Mouse (Mus musculus): ENCODE measurements around the gene Ckm. TPM values are rescaled to one million over a fixed set of nuclear protein-coding genes. Genes with fewer than 3 reads are reported as not detected.

Gene Ckm
- polyA plus RNA-seq, 1 experiment from 2014 or later, result 284 TPM

DNA sequence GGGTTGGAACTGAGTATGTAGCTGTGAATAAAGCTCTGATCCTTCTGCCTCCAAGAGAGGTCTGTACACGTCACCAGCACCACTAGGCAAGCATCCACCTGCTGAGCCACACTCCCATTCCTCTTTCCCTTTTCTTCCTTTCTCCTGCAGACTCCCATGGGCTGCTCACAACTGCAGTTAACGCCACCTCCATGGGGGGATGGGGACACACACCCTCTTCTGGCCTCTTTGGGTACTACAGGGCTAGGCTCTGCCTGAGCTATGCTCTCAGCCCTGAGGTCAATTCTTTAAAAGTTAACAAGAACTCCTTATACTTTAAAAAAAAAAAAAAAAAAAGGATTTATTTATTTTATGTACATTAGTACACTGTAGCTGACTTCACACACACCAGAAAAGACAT, 27.9 kb downstream of the Ckm start:
- Histone ChIP-seq H3K27me3 (replicated peaks) (no peaks in the 10 kb centered on the region), H3K4me2 (no peak overlapping the region)
- WGBS, result 98% methylated on average over 2 of the region's 2 CpGs

DNA sequence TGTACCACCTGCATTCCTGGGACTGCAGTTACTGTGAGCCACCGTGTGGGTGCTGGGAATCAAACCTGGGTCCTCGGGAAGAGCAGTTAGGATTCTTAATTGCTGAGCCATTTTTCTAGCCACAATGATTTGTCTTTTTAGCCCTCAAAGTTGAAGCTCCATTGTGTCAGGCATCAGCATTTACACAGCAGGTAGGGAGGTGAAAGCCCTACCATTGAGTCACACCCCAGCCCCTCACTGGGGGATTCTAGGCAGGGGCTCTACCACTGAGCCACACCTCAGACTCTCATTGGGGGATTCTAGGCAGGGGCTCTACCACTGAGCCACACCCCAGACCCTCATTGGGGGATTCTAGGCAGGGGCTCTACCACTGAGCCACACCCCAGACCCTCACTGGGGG, 31.7 kb downstream of the Ckm start:
- H3K27me3 ChIP-seq (replicated peaks), result no peaks in the 10 kb centered on the region
- no peak for ATAC-seq (ENCODE audit: extremely low read depth, insufficient number of reproducible peaks, low FRiP score, low TSS enrichment)
- peaks cover 4% of the 10 kb centered on the region; the same call in 1 of the 2 replicates for H3K9me3 ChIP-seq
- no peak overlapping the region for H3K27ac ChIP-seq (replicated peaks)
- peaks cover 99% of the 10 kb centered on the region for H3K36me3 ChIP-seq
- H3K4me3 ChIP-seq, result no peak overlapping the region
- H3K9ac ChIP-seq, result no peak overlapping the region
- peaks cover under 1% of the 10 kb centered on the region; the same call in 1 of the 2 replicates for H3K4me1 ChIP-seq
- WGBS, result 90% methylated on average over 2 of the region's 2 CpGs
- no peak overlapping the region for H3K4me2 ChIP-seq

More for the DNA sequence above, 27.9 kb downstream of the Ckm start:
- Histone ChIP-seq H3K27ac (replicated peaks) (no peak overlapping the region), H3K4me1 (no peaks in the 10 kb centered on the region), H3K4me3 (no peak overlapping the region), H3K9me3 (peaks cover 4% of the 10 kb centered on the region; the same call in 1 of the 2 replicates), H3K9ac (no peak overlapping the region), H3K36me3 (peaks cover 100% of the 10 kb centered on the region)
- ATAC-seq (ENCODE audit: extremely low read depth, insufficient number of reproducible peaks, low FRiP score, low TSS enrichment), result no peak

DNA sequence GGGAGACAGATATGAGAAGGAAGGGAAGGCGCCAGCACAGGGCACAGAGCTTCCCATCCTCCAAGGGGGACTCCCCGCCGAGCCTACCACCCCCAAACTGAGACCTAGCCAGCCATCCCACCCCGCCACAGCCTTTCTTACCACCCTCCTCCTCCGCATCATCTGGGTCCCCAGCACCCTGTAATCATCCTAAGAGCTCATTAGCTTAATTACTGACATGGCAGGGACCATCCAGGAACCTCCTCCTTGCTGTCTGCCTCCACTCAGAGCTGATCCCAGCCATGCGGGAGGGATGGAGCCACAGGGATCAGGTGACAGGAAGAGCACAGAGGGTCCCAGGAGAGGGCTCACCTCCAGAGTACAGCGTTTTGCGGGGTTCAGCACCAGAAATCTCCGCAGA, 32.5 kb downstream of the Ckm start:
- Histone ChIP-seq H3K9ac (no peak overlapping the region), H3K4me2 (no peak overlapping the region), H3K27ac (replicated peaks) (no peak overlapping the region), H3K36me3 (peaks cover 99% of the 10 kb centered on the region), H3K9me3 (peaks cover 4% of the 10 kb centered on the region; the same call in 1 of the 2 replicates), H3K4me3 (no peak overlapping the region), H3K4me1 (peaks cover 6% of the 10 kb centered on the region; the same call in 1 of the 2 replicates), H3K27me3 (replicated peaks) (no peaks in the 10 kb centered on the region)
- WGBS, result 86% methylated on average over 9 of the region's 9 CpGs
- ATAC-seq (ENCODE audit: extremely low read depth, insufficient number of reproducible peaks, low FRiP score, low TSS enrichment), result no peak

DNA sequence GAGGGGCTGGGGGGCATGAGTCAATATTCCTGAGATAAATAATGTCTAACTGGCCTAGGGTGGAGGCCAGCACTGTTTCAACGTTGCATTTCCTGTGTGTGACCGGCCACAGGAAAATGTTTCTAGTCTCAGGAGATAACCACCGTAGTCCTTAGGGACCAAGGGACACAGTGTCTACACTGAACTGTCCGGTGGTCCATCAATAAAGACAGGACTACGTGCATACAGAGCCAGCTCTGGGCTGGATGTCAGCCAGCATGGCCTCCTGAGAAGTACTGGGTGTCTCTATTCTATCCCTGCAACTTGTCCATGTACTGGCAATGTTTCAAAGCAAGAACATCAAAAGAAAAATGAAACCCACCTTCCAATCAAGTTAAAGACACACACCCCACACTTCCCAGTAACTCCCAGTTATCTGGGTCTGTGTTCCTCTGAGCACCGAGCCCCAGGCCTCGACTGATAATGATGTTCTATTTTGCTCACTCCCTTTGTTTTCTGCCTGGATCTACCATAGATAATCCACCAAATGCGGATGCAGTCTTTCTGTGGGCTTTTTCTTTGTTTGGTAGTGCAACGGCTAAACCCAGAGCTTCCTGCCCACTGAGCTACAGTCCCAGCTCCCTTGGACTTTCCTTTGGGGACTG, 37.0 kb downstream of the Ckm start:
- Histone ChIP-seq H3K9ac (no peak overlapping the region), H3K27ac (replicated peaks) (peak overlapping the region; percentile 43; the same call in 1 of the 2 replicates), H3K4me3 (no peak overlapping the region), H3K36me3 (peaks cover 93% of the 10 kb centered on the region), H3K9me3 (no peaks in the 10 kb centered on the region), H3K4me1 (peaks cover 9% of the 10 kb centered on the region; the same call in 1 of the 2 replicates), H3K4me2 (no peak overlapping the region), H3K27me3 (replicated peaks) (no peaks in the 10 kb centered on the region)
- ATAC-seq (ENCODE audit: extremely low read depth, insufficient number of reproducible peaks, low FRiP score, low TSS enrichment), result no peak
- WGBS, result 54% methylated on average over 9 of the region's 9 CpGs

DNA sequence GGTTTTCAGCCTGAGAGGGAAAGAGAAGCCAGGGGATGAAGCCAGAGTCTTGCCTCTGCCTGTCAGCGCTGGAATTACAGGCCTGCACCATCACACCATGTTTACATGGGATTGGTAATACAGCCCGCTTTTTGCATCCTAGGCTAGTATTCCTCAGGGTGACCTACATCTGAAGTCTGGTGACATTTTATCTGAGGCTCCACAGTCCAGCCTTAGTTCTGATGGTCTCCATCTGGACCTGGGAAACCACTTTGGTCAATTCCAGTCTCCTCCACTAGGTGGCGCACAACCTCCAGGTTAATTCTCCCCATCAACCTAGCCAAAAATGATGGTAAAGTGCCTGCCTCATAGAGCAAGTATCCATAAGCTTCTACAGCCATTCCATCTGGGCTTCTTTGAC, 38.8 kb downstream of the Ckm start:
- Histone ChIP-seq H3K4me3 (no peak overlapping the region), H3K9me3 (no peaks in the 10 kb centered on the region), H3K4me1 (peaks cover 9% of the 10 kb centered on the region; the same call in 1 of the 2 replicates), H3K27ac (replicated peaks) (no peak overlapping the region), H3K27me3 (replicated peaks) (no peaks in the 10 kb centered on the region), H3K9ac (no peak overlapping the region), H3K36me3 (peaks cover 93% of the 10 kb centered on the region), H3K4me2 (no peak overlapping the region)
- no peak for ATAC-seq (ENCODE audit: extremely low read depth, insufficient number of reproducible peaks, low FRiP score, low TSS enrichment)
- WGBS, result 34% methylated on average over 3 of the region's 3 CpGs

DNA sequence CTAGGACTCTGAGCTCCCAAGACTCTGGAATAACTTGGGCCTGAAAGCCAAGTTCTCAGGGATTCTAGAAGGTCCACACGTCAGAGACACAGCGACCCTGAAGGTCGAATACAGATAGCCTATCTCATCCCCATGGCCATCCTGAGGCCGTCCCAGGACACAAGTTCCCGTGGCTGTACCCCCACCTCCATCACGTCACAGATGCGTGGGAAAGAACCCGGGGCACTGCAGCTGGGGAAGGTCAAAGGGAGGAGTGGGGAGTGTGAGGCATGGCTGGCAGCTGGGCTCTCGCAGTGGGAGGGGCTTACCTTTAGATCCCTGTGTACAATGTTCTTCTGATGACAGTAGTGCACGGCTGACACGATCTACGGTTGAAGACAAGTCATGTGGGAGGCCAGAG, 40.2 kb downstream of the Ckm start:
- peaks cover 94% of the 10 kb centered on the region for H3K36me3 ChIP-seq
- no peak for ATAC-seq (ENCODE audit: extremely low read depth, insufficient number of reproducible peaks, low FRiP score, low TSS enrichment)
- H3K9me3 ChIP-seq, result no peaks in the 10 kb centered on the region
- H3K4me2 ChIP-seq, result no peak overlapping the region
- no peak overlapping the region for H3K27ac ChIP-seq (replicated peaks)
- H3K27me3 ChIP-seq (replicated peaks), result no peaks in the 10 kb centered on the region
- WGBS, result 72% methylated on average over 12 of the region's 12 CpGs
- H3K9ac ChIP-seq, result no peak overlapping the region
- H3K4me1 ChIP-seq, result peaks cover 9% of the 10 kb centered on the region; the same call in 1 of the 2 replicates
- H3K4me3 ChIP-seq, result no peak overlapping the region

DNA sequence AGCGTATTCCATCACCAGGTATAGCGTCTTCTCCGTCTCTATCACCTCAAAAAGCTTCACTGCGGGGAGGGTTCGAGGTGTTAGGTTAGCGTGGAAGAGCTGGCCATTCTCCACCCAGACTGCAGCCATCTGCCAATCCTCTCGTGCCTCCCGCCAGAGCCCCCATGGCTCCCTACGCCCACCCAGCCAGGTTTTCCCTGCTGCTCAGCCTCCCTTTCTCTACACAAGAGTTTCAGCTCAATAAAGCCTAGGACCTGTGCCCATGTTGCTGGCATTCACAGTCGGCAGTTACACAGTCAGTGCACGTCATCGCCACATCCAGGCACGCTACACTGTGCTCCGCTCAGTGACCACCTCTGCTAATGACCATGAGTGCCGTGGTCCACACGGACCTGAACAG, 43.1 kb downstream of the Ckm start:
- H3K27ac ChIP-seq (replicated peaks), result no peak overlapping the region
- H3K4me1 ChIP-seq, result 0 out of 2 replicates have a peak, but pooled peaks cover 4% of the 10 kb centered on the region
- H3K4me2 ChIP-seq, result no peak overlapping the region
- no peak overlapping the region for H3K4me3 ChIP-seq
- 89% methylated on average over 16 of the region's 16 CpGs for WGBS
- H3K36me3 ChIP-seq, result peaks cover 94% of the 10 kb centered on the region
- no peaks in the 10 kb centered on the region for H3K27me3 ChIP-seq (replicated peaks)
- H3K9ac ChIP-seq, result no peak overlapping the region
- no peaks in the 10 kb centered on the region for H3K9me3 ChIP-seq
- ATAC-seq (ENCODE audit: extremely low read depth, insufficient number of reproducible peaks, low FRiP score, low TSS enrichment), result no peak

DNA sequence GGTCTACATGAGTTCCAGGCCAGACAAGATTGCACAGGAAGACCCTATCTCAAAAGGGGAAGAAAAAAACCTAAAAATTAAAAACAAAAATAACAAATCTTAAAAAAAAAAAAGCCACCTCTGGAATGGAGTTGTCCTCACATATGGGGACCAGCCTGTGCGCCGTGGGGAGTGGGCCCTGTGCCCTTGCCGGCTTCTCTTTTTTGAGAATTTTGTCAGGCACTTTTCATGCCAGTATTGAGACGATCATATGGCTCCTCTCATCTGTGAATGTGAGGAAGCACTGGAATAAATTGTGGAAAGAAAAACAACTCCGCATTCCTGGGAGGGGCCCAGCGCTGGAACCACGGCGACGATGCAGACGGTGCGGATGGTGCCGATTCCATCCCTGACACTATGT, 44.6 kb downstream of the Ckm start:
- Histone ChIP-seq H3K27ac (replicated peaks) (no peak overlapping the region), H3K4me1 (no peaks in the 10 kb centered on the region), H3K9me3 (no peaks in the 10 kb centered on the region), H3K27me3 (replicated peaks) (no peaks in the 10 kb centered on the region), H3K4me3 (no peak overlapping the region), H3K9ac (no peak overlapping the region), H3K4me2 (no peak overlapping the region), H3K36me3 (peaks cover 90% of the 10 kb centered on the region)
- no peak for ATAC-seq (ENCODE audit: extremely low read depth, insufficient number of reproducible peaks, low FRiP score, low TSS enrichment)
- whole genome bisulfite sequencing, result 79% methylated on average over 12 of the region's 12 CpGs

DNA sequence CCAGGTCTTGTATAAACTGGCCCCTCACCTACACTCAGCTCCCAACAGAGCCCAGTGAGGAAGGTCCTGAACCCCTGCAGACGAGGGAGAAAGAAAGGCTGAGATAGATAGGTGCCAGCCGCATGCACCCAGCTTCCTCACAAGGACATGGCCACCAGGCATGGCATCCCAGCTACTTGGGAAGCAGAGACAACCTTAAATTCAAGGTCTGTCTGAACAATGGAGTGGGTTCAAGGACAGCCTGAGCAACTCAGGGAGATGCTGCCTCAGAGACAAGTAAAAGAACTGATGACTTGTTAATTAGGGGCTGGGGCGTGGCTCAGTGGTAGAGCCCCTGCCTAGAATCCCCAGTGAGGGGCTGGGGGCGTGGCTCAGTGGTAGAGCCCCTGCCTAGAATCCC, 50.6 kb downstream of the Ckm start:
- H3K9ac ChIP-seq, result no peak overlapping the region
- 89% methylated on average over 4 of the region's 4 CpGs for WGBS
- peaks cover 26% of the 10 kb centered on the region for H3K4me1 ChIP-seq
- ATAC-seq (ENCODE audit: extremely low read depth, insufficient number of reproducible peaks, low FRiP score, low TSS enrichment), result no peak
- H3K27ac ChIP-seq (replicated peaks), result no peak overlapping the region
- H3K9me3 ChIP-seq, result no peaks in the 10 kb centered on the region
- no peaks in the 10 kb centered on the region for H3K27me3 ChIP-seq (replicated peaks)
- H3K4me3 ChIP-seq, result no peak overlapping the region
- no peak overlapping the region for H3K4me2 ChIP-seq
- H3K36me3 ChIP-seq, result peaks cover 45% of the 10 kb centered on the region

DNA sequence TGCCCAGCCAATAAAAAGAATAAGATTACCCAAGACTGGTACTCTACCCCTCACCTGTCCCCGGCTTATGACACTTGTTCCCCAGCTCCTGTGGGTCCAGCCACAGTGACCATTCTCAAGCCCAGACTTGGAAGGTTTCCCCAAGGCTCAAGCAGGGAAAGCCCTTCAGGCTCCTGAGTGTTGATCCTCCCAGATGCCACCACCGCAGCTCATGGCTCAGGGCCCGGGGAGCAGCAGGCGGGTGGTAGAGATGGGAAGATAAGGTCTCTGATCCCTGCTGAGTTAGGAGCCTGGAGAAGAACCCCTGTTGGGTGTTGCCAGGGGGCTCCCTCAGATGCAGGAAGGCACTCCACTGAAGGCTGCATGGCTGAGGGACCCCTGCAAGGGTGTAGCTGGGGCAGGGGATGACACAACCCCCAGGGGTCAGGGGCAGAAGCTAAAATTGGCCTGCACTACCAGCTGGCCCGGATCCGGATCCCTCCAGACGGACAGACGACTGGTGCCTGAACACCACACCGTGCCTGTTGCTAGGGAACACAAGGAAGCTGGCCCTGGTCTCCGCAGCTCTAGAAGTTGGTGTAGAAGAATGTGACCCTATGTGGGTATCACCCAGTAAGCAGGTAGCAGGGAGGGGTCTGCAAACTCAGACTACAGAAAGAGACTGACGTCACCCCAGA, 51.4 kb downstream of the Ckm start:
- WGBS, result 56% methylated on average over 11 of the region's 11 CpGs
- H3K27me3 ChIP-seq (replicated peaks), result no peaks in the 10 kb centered on the region
- no peaks in the 10 kb centered on the region for H3K9me3 ChIP-seq
- H3K4me2 ChIP-seq, result 0 out of 2 replicates have a peak overlapping the region, but pooled peaks have one; percentile 88
- no peak for ATAC-seq (ENCODE audit: extremely low read depth, insufficient number of reproducible peaks, low FRiP score, low TSS enrichment)
- H3K4me1 ChIP-seq, result peaks cover 26% of the 10 kb centered on the region
- no peak overlapping the region for H3K27ac ChIP-seq (replicated peaks)
- H3K4me3 ChIP-seq, result no peak overlapping the region
- peaks cover 37% of the 10 kb centered on the region for H3K36me3 ChIP-seq
- H3K9ac ChIP-seq, result peak overlapping the region; percentile 26; the same call in 1 of the 2 replicates

DNA sequence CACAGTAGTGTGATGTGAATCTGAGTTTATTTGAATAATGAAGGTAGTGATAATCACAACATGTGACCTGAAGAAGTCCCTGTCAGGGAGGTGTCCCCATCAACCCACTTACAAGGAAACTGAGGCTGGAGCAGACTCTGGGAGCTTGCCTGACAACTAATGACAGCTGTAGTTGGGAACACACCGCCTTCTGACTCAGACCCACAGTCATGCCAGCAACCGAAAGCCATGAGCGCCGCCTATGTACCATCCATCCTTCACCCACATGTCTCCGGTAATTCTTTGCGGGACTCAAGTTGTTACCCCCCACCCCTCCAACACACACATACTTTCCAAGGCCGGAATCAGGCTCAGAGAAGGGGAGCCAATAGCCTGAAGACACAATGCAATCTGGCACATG, 52.1 kb downstream of the Ckm start:
- Histone ChIP-seq H3K4me1 (peaks cover 26% of the 10 kb centered on the region), H3K9me3 (no peaks in the 10 kb centered on the region), H3K27me3 (replicated peaks) (no peaks in the 10 kb centered on the region), H3K36me3 (peaks cover 31% of the 10 kb centered on the region), H3K27ac (replicated peaks) (no peak overlapping the region), H3K4me3 (peak overlapping the region; percentile 83), H3K4me2 (peak overlapping the region; percentile 88), H3K9ac (peak overlapping the region; percentile 98)
- WGBS, result 87% methylated on average over 7 of the region's 7 CpGs
- no peak for ATAC-seq (ENCODE audit: extremely low read depth, insufficient number of reproducible peaks, low FRiP score, low TSS enrichment)
